Mouse (Mus musculus) limb, embryonic 10.5 days (tissue): ENCODE results near the gene Pkhd1. TPM values are rescaled to one million over a fixed set of nuclear protein-coding genes. Genes with fewer than 3 reads are reported as not detected.

Experiments used
- DNase-seq: peaks from one replicate; pipeline ENCODE4 v3.0.0-alpha.2; 2017; ENCODE audit warnings: low spot score
- H3K27ac ChIP-seq: fragments of 300-500 bp; sonication (generic); 2 replicates; pipeline ENCODE4 v1.5.1; 2016; ENCODE audit warnings: mild to moderate bottlenecking
- H3K27me3 ChIP-seq: fragments of 300-500 bp; sonication (generic); 2 replicates; pipeline ENCODE4 v1.6.1; 2016; ENCODE audit warnings: low read depth, mild to moderate bottlenecking; ENCODE audit not compliant: poor library complexity, severe bottlenecking
- H3K36me3 ChIP-seq: fragments of 300-500 bp; sonication (generic); 2 replicates; pipeline ENCODE4 v1.6.1; 2016; ENCODE audit warnings: mild to moderate bottlenecking, moderate library complexity
- H3K4me1 ChIP-seq: fragments of 300-500 bp; sonication (generic); 2 replicates; pipeline ENCODE4 v1.6.1; 2016
- H3K4me3 ChIP-seq: fragments of 300-500 bp; sonication (generic); 2 replicates; pipeline ENCODE4 v1.5.1; 2016; ENCODE audit warnings: mild to moderate bottlenecking, moderate library complexity
- H3K9me3 ChIP-seq: fragments of 300-500 bp; sonication (generic); replicated peaks from 2 replicates; pipeline ENCODE4 v1.6.1; 2016; ENCODE audit warnings: mild to moderate bottlenecking
- WGBS: fragments of 180-500 bp; shearing (Covaris S2); methylation state at CpG from one replicate; pipeline ENCODE4 v1.1.7; 2016; 5-methylcytosine and 5-hydroxymethylcytosine counted together
- polyA plus RNA-seq: library from polyadenylated mRNA; unstranded; fragments of >200 nt; fragmentation: Nextera tagmentation; extraction: Ambion mirVana; gene quantifications from 2 replicates; pipeline ENCODE4 v1.2.1, GENCODE M21; 2016

The Pkhd1 gene
- 0.04 TPM in 1 of 2 replicates, not detected in the other for polyA plus RNA-seq

GRCm38 (mm10) chr1:20617849-20618530 is at the start of gene Pkhd1:
Pkhd1 (minus strand) TSS chr1:20618064.
- Histone ChIP-seq H3K4me3 (no peak within 1 kb of the TSS), H3K9me3 (no peaks in the 10 kb centered on the region), H3K4me1 (no peaks in the 10 kb centered on the region), H3K27me3 (no peaks in the 10 kb centered on the region), H3K36me3 (no peaks in the 10 kb centered on the region), H3K27ac (no peak within 1 kb of the TSS)
- WGBS, result 73% methylated on average over 10 of the region's 10 CpGs
- no peak for DNase-seq

GRCm38 (mm10) chr1:20667567-20667966 is 49.7 kb upstream of the Pkhd1 start:
- no peaks in the 10 kb centered on the region for H3K27me3 ChIP-seq
- H3K27ac ChIP-seq, result no peak overlapping the region
- H3K36me3 ChIP-seq, result no peaks in the 10 kb centered on the region
- no peaks in the 10 kb centered on the region for H3K4me1 ChIP-seq
- no peak overlapping the region for H3K4me3 ChIP-seq
- 86% methylated on average over 7 of the region's 7 CpGs for WGBS
- DNase-seq, result no peak
- no peaks in the 10 kb centered on the region for H3K9me3 ChIP-seq

GRCm38 (mm10) chr1:20666233-20666632 is 48.4 kb upstream of the Pkhd1 start:
- H3K4me1 ChIP-seq, result no peaks in the 10 kb centered on the region
- no peak overlapping the region for H3K4me3 ChIP-seq
- no peak for DNase-seq
- no peaks in the 10 kb centered on the region for H3K36me3 ChIP-seq
- no peaks in the 10 kb centered on the region for H3K27me3 ChIP-seq
- H3K9me3 ChIP-seq, result no peaks in the 10 kb centered on the region
- no peak overlapping the region for H3K27ac ChIP-seq
- 94% methylated on average over 2 of the region's 2 CpGs for WGBS

GRCm38 (mm10) chr1:20655085-20655484 is 37.2 kb upstream of the Pkhd1 start:
- DNase-seq, result no peak
- H3K4me3 ChIP-seq, result no peak overlapping the region
- H3K27ac ChIP-seq, result no peak overlapping the region
- H3K9me3 ChIP-seq, result no peaks in the 10 kb centered on the region
- no peaks in the 10 kb centered on the region for H3K4me1 ChIP-seq
- H3K36me3 ChIP-seq, result no peaks in the 10 kb centered on the region
- H3K27me3 ChIP-seq, result no peaks in the 10 kb centered on the region
- 83% methylated on average over 5 of the region's 5 CpGs for whole genome bisulfite sequencing

- WGBS, result 75% methylated on average over 6 of the region's 6 CpGs
- no peak for DNase-seq
- no peak overlapping the region for H3K27ac ChIP-seq
- H3K4me3 ChIP-seq, result no peak overlapping the region
- H3K27me3 ChIP-seq, result no peaks in the 10 kb centered on the region
- H3K36me3 ChIP-seq, result no peaks in the 10 kb centered on the region
- H3K9me3 ChIP-seq, result no peaks in the 10 kb centered on the region
- H3K4me1 ChIP-seq, result no peaks in the 10 kb centered on the region
Observed at GRCm38 (mm10) chr1:20653513-20654506, 35.9 kb upstream of the Pkhd1 start.

- Histone ChIP-seq H3K4me1 (no peaks in the 10 kb centered on the region), H3K4me3 (no peak overlapping the region), H3K27ac (no peak overlapping the region), H3K36me3 (no peaks in the 10 kb centered on the region), H3K27me3 (no peaks in the 10 kb centered on the region), H3K9me3 (no peaks in the 10 kb centered on the region)
- WGBS, result 90% methylated on average over 2 of the region's 2 CpGs
- DNase-seq, result no peak
Observed at GRCm38 (mm10) chr1:20634856-20635255, 17.0 kb upstream of the Pkhd1 start.

- DNase-seq, result no peak
- Histone ChIP-seq H3K4me1 (no peaks in the 10 kb centered on the region), H3K9me3 (no peaks in the 10 kb centered on the region), H3K27me3 (no peaks in the 10 kb centered on the region), H3K36me3 (no peaks in the 10 kb centered on the region), H3K4me3 (no peak overlapping the region), H3K27ac (no peak overlapping the region)
- WGBS, result 85% methylated on average over 7 of the region's 7 CpGs
Observed at GRCm38 (mm10) chr1:20633276-20633869, 15.5 kb upstream of the Pkhd1 start.

GRCm38 (mm10) chr1:20624564-20624963 is 6.7 kb upstream of the Pkhd1 start:
- H3K27me3 ChIP-seq, result no peaks in the 10 kb centered on the region
- H3K9me3 ChIP-seq, result no peaks in the 10 kb centered on the region
- no peaks in the 10 kb centered on the region for H3K4me1 ChIP-seq
- no peaks in the 10 kb centered on the region for H3K36me3 ChIP-seq
- no peak for DNase-seq
- no peak overlapping the region for H3K27ac ChIP-seq
- 85% methylated on average over 3 of the region's 3 CpGs for WGBS
- no peak overlapping the region for H3K4me3 ChIP-seq

- DNase-seq, result no peak
- Histone ChIP-seq H3K9me3 (no peaks in the 10 kb centered on the region), H3K36me3 (no peaks in the 10 kb centered on the region), H3K4me1 (no peaks in the 10 kb centered on the region), H3K27ac (no peak overlapping the region), H3K4me3 (no peak overlapping the region), H3K27me3 (no peaks in the 10 kb centered on the region)
- WGBS, result 96% methylated on average over 4 of the region's 4 CpGs
Observed at GRCm38 (mm10) chr1:20623375-20623774, 5.5 kb upstream of the Pkhd1 start.

- WGBS, result 87% methylated on average over 2 of the region's 2 CpGs
- no peak for DNase-seq
Observed at GRCm38 (mm10) chr1:20620611-20621010, 2.7 kb upstream of the Pkhd1 start.

GRCm38 (mm10) chr1:20619363-20619762 is 1.5 kb upstream of the Pkhd1 start:
- H3K36me3 ChIP-seq, result no peaks in the 10 kb centered on the region
- no peak overlapping the region for H3K4me3 ChIP-seq
- no peaks in the 10 kb centered on the region for H3K4me1 ChIP-seq
- no peaks in the 10 kb centered on the region for H3K9me3 ChIP-seq
- no peak overlapping the region for H3K27ac ChIP-seq
- H3K27me3 ChIP-seq, result no peaks in the 10 kb centered on the region
- WGBS, result 57% methylated on average over 3 of the region's 3 CpGs
- no peak for DNase-seq

More at GRCm38 (mm10) chr1:20620611-20621010, 2.7 kb upstream of the Pkhd1 start:
- no peak overlapping the region for H3K4me3 ChIP-seq
- no peaks in the 10 kb centered on the region for H3K9me3 ChIP-seq
- H3K27me3 ChIP-seq, result no peaks in the 10 kb centered on the region
- H3K27ac ChIP-seq, result no peak overlapping the region
- no peaks in the 10 kb centered on the region for H3K36me3 ChIP-seq
- no peaks in the 10 kb centered on the region for H3K4me1 ChIP-seq

- Histone ChIP-seq H3K4me3 (no peak overlapping the region), H3K36me3 (no peaks in the 10 kb centered on the region), H3K9me3 (no peaks in the 10 kb centered on the region), H3K27ac (no peak overlapping the region), H3K27me3 (no peaks in the 10 kb centered on the region), H3K4me1 (no peaks in the 10 kb centered on the region)
- DNase-seq, result peak; percentile 43
- 31% methylated on average over 7 of the region's 7 CpGs for WGBS
Observed at GRCm38 (mm10) chr1:20612643-20613042, 5.2 kb downstream of the Pkhd1 start.

GRCm38 (mm10) chr1:20605489-20605888 is 12.4 kb downstream of the Pkhd1 start:
- no peak overlapping the region for H3K27ac ChIP-seq
- no peaks in the 10 kb centered on the region for H3K9me3 ChIP-seq
- H3K27me3 ChIP-seq, result no peaks in the 10 kb centered on the region
- H3K4me3 ChIP-seq, result no peak overlapping the region
- H3K4me1 ChIP-seq, result no peaks in the 10 kb centered on the region
- no peaks in the 10 kb centered on the region for H3K36me3 ChIP-seq
- WGBS, result 76% methylated on average over 2 of the region's 2 CpGs
- DNase-seq, result no peak
